Mouse (Mus musculus) cerebellum, adult 2 months (tissue): ENCODE measurements at regions not wholly inside any gene's neighbourhood (a gene's known extent, or its start where the extent isn't known, plus 50 kb on each side); places are given as distances from the start of the nearest gene placed in this dataset.

Experiments used
- CTCF ChIP-seq: fragments of 200-500 bp; IDR thresholded peaks from 2 replicates; pipeline ENCODE4 v1.5.1; 2011; ENCODE audit warnings: low read depth, mild to moderate bottlenecking, control low read depth, low read length, moderate library complexity, borderline replicate concordance; ENCODE audit not compliant: insufficient read depth
- POLR2A ChIP-seq: fragments of 200-500 bp; IDR thresholded peaks from 2 replicates; pipeline ENCODE4 v1.6.1; 2011; ENCODE audit warnings: low read length, control low read depth, borderline replicate concordance; ENCODE audit not compliant: insufficient read depth

- TF ChIP-seq CTCF = no peak
- no peak for TF ChIP-seq POLR2A
These were observed 223.6 kb downstream of the Prdm2 start for GRCm38 (mm10) chr4:142989175-142989574.
